Mouse (Mus musculus): ENCODE results near the gene Atp5c1. TPM values are rescaled to one million over a fixed set of nuclear protein-coding genes. Genes with fewer than 3 reads are reported as not detected.

Gene Atp5c1
- polyA plus RNA-seq, 2 experiments = 334 to 578 TPM

- WGBS = 78% methylated on average over 3 of the region's 3 CpGs
- Histone ChIP-seq H3K4me2 (replicated peaks; ENCODE audit: low read depth, low read length, severe bottlenecking) (no peak overlapping the region), H3K36me3 (ENCODE audit: control insufficient read depth, insufficient read depth, low read length) (no peaks in the 10 kb centered on the region), H3K9ac (ENCODE audit: low read depth, low read length, severe bottlenecking) (no peak overlapping the region), H3K27me3 (ENCODE audit: control insufficient read depth, insufficient read depth, low read length) (no peaks in the 10 kb centered on the region), H3K4me3 (replicated peaks; ENCODE audit: low read length) (no peak overlapping the region), H3K27ac (replicated peaks; ENCODE audit: low read depth, low read length) (no peak overlapping the region), H3K4me1 (ENCODE audit: control insufficient read depth, insufficient read depth, low read length) (no peaks in the 10 kb centered on the region), H3K9me3 (ENCODE audit: control insufficient read depth, low read length) (no peaks in the 10 kb centered on the region)
- no peak for TF ChIP-seq POLR2A (IDR thresholded peaks at IDR 0.05; ENCODE audit: borderline replicate concordance, extremely low read depth, insufficient read depth, insufficient read length)
- DNase-seq (ENCODE audit: low spot score) = no peak
- ATAC-seq (ENCODE audit: low FRiP score, low read depth) = no peak
Measured at GRCm38 (mm10) chr2:10034976-10035375, 45.3 kb downstream of the Atp5c1 start.

- 57% methylated on average over 4 of the region's 4 CpGs for WGBS
- TF ChIP-seq POLR2A (IDR thresholded peaks at IDR 0.05; ENCODE audit: borderline replicate concordance, extremely low read depth, insufficient read depth, insufficient read length) = no peak
- Histone ChIP-seq H3K4me1 (ENCODE audit: control insufficient read depth, insufficient read depth, low read length) (no peaks in the 10 kb centered on the region), H3K4me2 (replicated peaks; ENCODE audit: low read depth, low read length, severe bottlenecking) (no peak overlapping the region), H3K4me3 (replicated peaks; ENCODE audit: low read length) (no peak overlapping the region), H3K9me3 (ENCODE audit: control insufficient read depth, low read length) (no peaks in the 10 kb centered on the region), H3K27ac (replicated peaks; ENCODE audit: low read depth, low read length) (no peak overlapping the region), H3K36me3 (ENCODE audit: control insufficient read depth, insufficient read depth, low read length) (no peaks in the 10 kb centered on the region), H3K27me3 (ENCODE audit: control insufficient read depth, insufficient read depth, low read length) (no peaks in the 10 kb centered on the region), H3K9ac (ENCODE audit: low read depth, low read length, severe bottlenecking) (no peak overlapping the region)
- ATAC-seq (ENCODE audit: low FRiP score, low read depth) (no peak), DNase-seq (ENCODE audit: low spot score) (no peak)
Measured at GRCm38 (mm10) chr2:10033684-10034083, 46.6 kb downstream of the Atp5c1 start.

GRCm38 (mm10) chr2:10029755-10030154, 50.6 kb downstream of the Atp5c1 start:
- no peaks in the 10 kb centered on the region for H3K9me3 ChIP-seq (ENCODE audit: control insufficient read depth, low read length)
- DNase-seq (ENCODE audit: low spot score) (no peak), ATAC-seq (ENCODE audit: low FRiP score, low read depth) (no peak)
- H3K4me3 ChIP-seq (replicated peaks; ENCODE audit: low read length) = no peak overlapping the region
- 56% methylated on average over 7 of the region's 7 CpGs for WGBS
- no peaks in the 10 kb centered on the region for H3K36me3 ChIP-seq (ENCODE audit: control insufficient read depth, insufficient read depth, low read length)
- no peak overlapping the region for H3K9ac ChIP-seq (ENCODE audit: low read depth, low read length, severe bottlenecking)
- no peak overlapping the region for H3K27ac ChIP-seq (replicated peaks; ENCODE audit: low read depth, low read length)
- no peaks in the 10 kb centered on the region for H3K4me1 ChIP-seq (ENCODE audit: control insufficient read depth, insufficient read depth, low read length)
- H3K4me2 ChIP-seq (replicated peaks; ENCODE audit: low read depth, low read length, severe bottlenecking) = no peak overlapping the region
- H3K27me3 ChIP-seq (ENCODE audit: control insufficient read depth, insufficient read depth, low read length) = no peaks in the 10 kb centered on the region
- no peak for TF ChIP-seq POLR2A (IDR thresholded peaks at IDR 0.05; ENCODE audit: borderline replicate concordance, extremely low read depth, insufficient read depth, insufficient read length)

- Histone ChIP-seq H3K27ac (replicated peaks; ENCODE audit: low read depth, low read length) (no peak overlapping the region), H3K4me1 (ENCODE audit: control insufficient read depth, insufficient read depth, low read length) (no peaks in the 10 kb centered on the region), H3K36me3 (ENCODE audit: control insufficient read depth, insufficient read depth, low read length) (no peaks in the 10 kb centered on the region), H3K9ac (ENCODE audit: low read depth, low read length, severe bottlenecking) (no peak overlapping the region), H3K9me3 (ENCODE audit: control insufficient read depth, low read length) (no peaks in the 10 kb centered on the region), H3K4me3 (replicated peaks; ENCODE audit: low read length) (no peak overlapping the region), H3K4me2 (replicated peaks; ENCODE audit: low read depth, low read length, severe bottlenecking) (no peak overlapping the region), H3K27me3 (ENCODE audit: control insufficient read depth, insufficient read depth, low read length) (no peaks in the 10 kb centered on the region)
- DNase-seq (ENCODE audit: low spot score) (no peak), ATAC-seq (ENCODE audit: low FRiP score, low read depth) (no peak)
- no peak for TF ChIP-seq POLR2A (IDR thresholded peaks at IDR 0.05; ENCODE audit: borderline replicate concordance, extremely low read depth, insufficient read depth, insufficient read length)
- WGBS = 67% methylated on average over 6 of the region's 6 CpGs
Measured at GRCm38 (mm10) chr2:10024264-10024663, 56.0 kb downstream of the Atp5c1 start.

GRCm38 (mm10) chr2:10021296-10021695, 59.0 kb downstream of the Atp5c1 start:
- 82% methylated on average over 11 of the region's 11 CpGs for WGBS
- no peak overlapping the region for H3K27ac ChIP-seq (replicated peaks; ENCODE audit: low read depth, low read length)
- H3K27me3 ChIP-seq (ENCODE audit: control insufficient read depth, insufficient read depth, low read length) = no peaks in the 10 kb centered on the region
- H3K9ac ChIP-seq (ENCODE audit: low read depth, low read length, severe bottlenecking) = no peak overlapping the region
- no peaks in the 10 kb centered on the region for H3K9me3 ChIP-seq (ENCODE audit: control insufficient read depth, low read length)
- ATAC-seq (ENCODE audit: low FRiP score, low read depth) (no peak), DNase-seq (ENCODE audit: low spot score) (no peak)
- no peaks in the 10 kb centered on the region for H3K4me1 ChIP-seq (ENCODE audit: control insufficient read depth, insufficient read depth, low read length)
- TF ChIP-seq POLR2A (IDR thresholded peaks at IDR 0.05; ENCODE audit: borderline replicate concordance, extremely low read depth, insufficient read depth, insufficient read length) = no peak
- no peak overlapping the region for H3K4me2 ChIP-seq (replicated peaks; ENCODE audit: low read depth, low read length, severe bottlenecking)
- no peaks in the 10 kb centered on the region for H3K36me3 ChIP-seq (ENCODE audit: control insufficient read depth, insufficient read depth, low read length)
- no peak overlapping the region for H3K4me3 ChIP-seq (replicated peaks; ENCODE audit: low read length)

Measured in limb, embryonic 14.5 days (tissue).